Mouse (Mus musculus): ENCODE measurements around the gene 4933407L21Rik. TPM values are rescaled to one million over a fixed set of nuclear protein-coding genes. Genes with fewer than 3 reads are reported as not detected.

4933407L21Rik gene
- polyA plus RNA-seq, 1 experiment from 2014 or later = 0.46 TPM

GRCm38 (mm10) chr1:85908754-85909590, 19.3 kb upstream of the 4933407L21Rik start:
- Histone ChIP-seq H3K27ac (ENCODE audit: low read depth, low read length) (no peak overlapping the region), H3K36me3 (ENCODE audit: control insufficient read depth, insufficient read depth, low read length) (0 out of 2 replicates have a peak, but pooled peaks cover 6% of the 10 kb centered on the region), H3K9me3 (ENCODE audit: control insufficient read depth, low read length) (no peaks in the 10 kb centered on the region), H3K4me2 (replicated peaks; ENCODE audit: low read depth, low read length) (no peak overlapping the region), H3K9ac (ENCODE audit: low read depth, low read length) (no peak overlapping the region), H3K4me1 (replicated peaks; ENCODE audit: control insufficient read depth, insufficient read depth, low read length) (no peaks in the 10 kb centered on the region), H3K4me3 (ENCODE audit: low read depth, low read length) (no peak overlapping the region), H3K27me3 (ENCODE audit: control insufficient read depth, insufficient read depth, low read length) (no peaks in the 10 kb centered on the region)
- ATAC-seq (ENCODE audit: low FRiP score) (0 out of 2 replicates have a peak, but pooled peaks have one; percentile 46), DNase-seq (ENCODE audit: low spot score) (no peak)
- WGBS = 73% methylated on average over 13 of the region's 13 CpGs

DNA sequence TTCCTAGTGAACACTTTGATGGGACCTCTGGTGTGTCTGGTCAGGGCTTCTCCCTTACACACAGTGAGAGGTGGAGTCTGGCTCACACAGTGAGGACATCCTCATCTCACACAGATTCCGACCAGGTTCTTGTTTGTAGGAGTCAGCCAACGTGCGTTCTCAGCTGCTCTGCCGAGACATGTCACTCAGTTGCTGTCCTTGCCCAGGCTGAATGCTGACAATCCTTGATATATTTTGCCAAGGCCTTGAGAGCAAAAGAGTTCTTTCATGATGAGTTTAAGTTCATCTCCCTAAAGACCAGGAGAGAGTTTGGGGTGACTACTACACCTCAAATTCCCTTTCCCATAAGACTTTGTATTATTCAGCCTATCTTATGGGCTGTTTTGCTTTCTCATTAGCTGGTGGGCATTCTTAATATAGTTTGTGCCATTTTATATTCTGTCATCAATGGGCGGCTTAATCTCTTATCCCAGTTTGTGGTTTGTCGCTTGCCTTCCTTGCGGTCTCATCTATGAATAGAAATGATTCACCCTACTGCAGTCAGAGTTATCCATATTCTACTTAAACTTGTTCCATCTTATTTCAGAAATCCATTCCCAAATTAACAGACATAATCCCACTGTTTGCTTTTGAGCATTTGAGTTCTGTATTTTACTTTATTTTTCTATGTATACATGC, 15.1 kb upstream of the 4933407L21Rik start:
- no peak overlapping the region for H3K9ac ChIP-seq (ENCODE audit: low read depth, low read length)
- DNase-seq (ENCODE audit: low spot score) = no peak
- 88% methylated on average over 7 of the region's 7 CpGs for WGBS
- no peak overlapping the region for H3K4me2 ChIP-seq (replicated peaks; ENCODE audit: low read depth, low read length)
- H3K4me3 ChIP-seq (ENCODE audit: low read depth, low read length) = no peak overlapping the region
- no peaks in the 10 kb centered on the region for H3K36me3 ChIP-seq (ENCODE audit: control insufficient read depth, insufficient read depth, low read length)
- no peak overlapping the region for H3K27ac ChIP-seq (ENCODE audit: low read depth, low read length)
- no peak for ATAC-seq (ENCODE audit: low FRiP score)
- no peaks in the 10 kb centered on the region for H3K27me3 ChIP-seq (ENCODE audit: control insufficient read depth, insufficient read depth, low read length)
- H3K9me3 ChIP-seq (ENCODE audit: control insufficient read depth, low read length) = no peaks in the 10 kb centered on the region
- H3K4me1 ChIP-seq (replicated peaks; ENCODE audit: control insufficient read depth, insufficient read depth, low read length) = peaks cover 6% of the 10 kb centered on the region; the same call in 1 of the 2 replicates

DNA sequence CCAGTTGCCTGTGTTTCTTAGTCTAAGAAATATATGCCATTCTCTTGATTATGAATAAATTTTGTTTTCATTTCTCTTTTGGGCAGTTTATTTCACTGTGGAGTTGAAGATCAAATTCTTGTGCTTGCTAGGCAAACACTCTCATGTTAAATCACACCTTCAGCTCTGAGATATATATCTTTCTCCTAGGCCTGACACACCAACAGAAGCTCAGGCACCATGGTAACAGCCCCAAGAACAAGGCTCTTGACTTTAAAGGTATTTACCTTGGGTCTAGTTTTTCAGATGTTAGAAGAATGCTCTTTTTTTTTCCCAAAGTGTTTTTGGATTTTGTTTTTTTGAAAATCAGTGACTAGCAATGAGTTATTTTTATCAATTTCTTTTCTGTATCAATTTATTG, 12.4 kb upstream of the 4933407L21Rik start:
- Histone ChIP-seq H3K4me1 (replicated peaks; ENCODE audit: control insufficient read depth, insufficient read depth, low read length) (peaks cover 6% of the 10 kb centered on the region; the same call in 1 of the 2 replicates), H3K27ac (ENCODE audit: low read depth, low read length) (no peak overlapping the region)

DNA sequence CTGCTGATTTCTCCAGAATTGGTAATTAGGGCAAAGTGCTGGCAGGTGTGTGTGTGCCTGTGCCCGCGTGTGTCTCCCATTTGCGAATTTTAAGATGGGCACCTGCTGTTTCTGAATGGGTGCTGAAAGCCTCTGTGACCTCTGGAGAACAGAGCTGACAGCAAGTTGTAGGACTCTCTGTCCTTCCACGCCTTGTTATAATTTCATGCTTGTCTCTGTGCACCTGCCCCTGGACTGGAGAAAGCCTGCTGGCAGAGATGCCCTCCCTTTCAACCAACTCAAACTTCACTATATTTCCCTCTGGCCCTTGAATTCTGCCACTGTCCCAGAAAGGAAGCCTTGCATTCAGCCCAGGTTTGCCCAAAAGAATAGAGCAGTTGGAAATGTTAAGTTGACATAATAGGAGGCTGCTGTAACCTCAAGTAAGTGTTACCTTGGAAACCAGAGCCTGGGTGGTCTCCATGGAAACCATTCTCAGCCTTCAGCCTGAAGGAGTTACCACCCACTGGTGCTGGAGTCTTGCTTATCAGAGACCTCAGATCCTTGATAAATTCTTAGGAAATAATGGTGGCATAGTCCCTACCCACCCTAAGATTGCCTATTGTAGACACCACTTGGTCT, 11.3 kb upstream of the 4933407L21Rik start:
- ATAC-seq (ENCODE audit: low FRiP score) = peak; percentile 81
- Histone ChIP-seq H3K4me2 (replicated peaks; ENCODE audit: low read depth, low read length) (no peak overlapping the region), H3K4me3 (ENCODE audit: low read depth, low read length) (no peak overlapping the region), H3K9me3 (ENCODE audit: control insufficient read depth, low read length) (no peaks in the 10 kb centered on the region), H3K27ac (ENCODE audit: low read depth, low read length) (peak overlapping the region; percentile 30; the same call in 1 of the 2 replicates), H3K9ac (ENCODE audit: low read depth, low read length) (no peak overlapping the region), H3K36me3 (ENCODE audit: control insufficient read depth, insufficient read depth, low read length) (no peaks in the 10 kb centered on the region), H3K27me3 (ENCODE audit: control insufficient read depth, insufficient read depth, low read length) (no peaks in the 10 kb centered on the region), H3K4me1 (replicated peaks; ENCODE audit: control insufficient read depth, insufficient read depth, low read length) (peaks cover 6% of the 10 kb centered on the region; the same call in 1 of the 2 replicates)
- WGBS = 19% methylated on average over 4 of the region's 4 CpGs
- DNase-seq (ENCODE audit: low spot score) = peak; percentile 69

More for the DNA sequence above, 12.4 kb upstream of the 4933407L21Rik start:
- Histone ChIP-seq H3K9ac (ENCODE audit: low read depth, low read length) (no peak overlapping the region), H3K4me3 (ENCODE audit: low read depth, low read length) (no peak overlapping the region), H3K36me3 (ENCODE audit: control insufficient read depth, insufficient read depth, low read length) (no peaks in the 10 kb centered on the region), H3K27me3 (ENCODE audit: control insufficient read depth, insufficient read depth, low read length) (no peaks in the 10 kb centered on the region), H3K4me2 (replicated peaks; ENCODE audit: low read depth, low read length) (no peak overlapping the region), H3K9me3 (ENCODE audit: control insufficient read depth, low read length) (no peaks in the 10 kb centered on the region)
- ATAC-seq (ENCODE audit: low FRiP score) (no peak), DNase-seq (ENCODE audit: low spot score) (no peak)

DNA sequence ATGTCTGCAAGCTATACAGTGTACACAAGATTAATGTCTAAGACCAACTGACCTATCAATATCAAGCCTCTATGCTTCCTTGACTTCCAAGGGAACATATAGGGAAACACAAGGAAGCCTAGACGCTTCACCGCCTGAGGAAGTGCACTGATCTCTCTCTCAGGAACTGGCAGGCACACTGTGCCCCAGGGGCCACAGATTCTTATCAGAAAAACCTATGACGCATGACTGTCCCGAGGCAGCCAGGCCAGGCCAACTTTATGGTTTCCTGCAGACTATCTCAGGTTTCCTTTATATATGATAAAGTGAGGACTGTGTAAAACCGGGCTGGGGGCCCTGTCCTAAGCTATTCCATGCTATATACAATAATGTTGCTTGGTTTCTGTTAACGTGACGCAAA, 8.7 kb upstream of the 4933407L21Rik start:
- Histone ChIP-seq H3K4me2 (replicated peaks; ENCODE audit: low read depth, low read length) (no peak overlapping the region), H3K27ac (ENCODE audit: low read depth, low read length) (no peak overlapping the region), H3K9me3 (ENCODE audit: control insufficient read depth, low read length) (no peaks in the 10 kb centered on the region), H3K9ac (ENCODE audit: low read depth, low read length) (no peak overlapping the region), H3K4me1 (replicated peaks; ENCODE audit: control insufficient read depth, insufficient read depth, low read length) (peaks cover 6% of the 10 kb centered on the region; the same call in 1 of the 2 replicates), H3K4me3 (ENCODE audit: low read depth, low read length) (no peak overlapping the region), H3K27me3 (ENCODE audit: control insufficient read depth, insufficient read depth, low read length) (no peaks in the 10 kb centered on the region), H3K36me3 (ENCODE audit: control insufficient read depth, insufficient read depth, low read length) (no peaks in the 10 kb centered on the region)
- DNase-seq (ENCODE audit: low spot score) (no peak), ATAC-seq (ENCODE audit: low FRiP score) (no peak)
- WGBS = 79% methylated on average over 7 of the region's 7 CpGs

- no peak overlapping the region for H3K27ac ChIP-seq (ENCODE audit: low read depth, low read length)
- H3K4me1 ChIP-seq (replicated peaks; ENCODE audit: control insufficient read depth, insufficient read depth, low read length) = peaks cover 5% of the 10 kb centered on the region; the same call in 1 of the 2 replicates
- no peak overlapping the region for H3K4me3 ChIP-seq (ENCODE audit: low read depth, low read length)
- H3K9ac ChIP-seq (ENCODE audit: low read depth, low read length) = no peak overlapping the region
- no peak overlapping the region for H3K4me2 ChIP-seq (replicated peaks; ENCODE audit: low read depth, low read length)
- no peak for DNase-seq (ENCODE audit: low spot score)
- WGBS = 83% methylated on average over 7 of the region's 7 CpGs
- no peak for ATAC-seq (ENCODE audit: low FRiP score)
- H3K9me3 ChIP-seq (ENCODE audit: control insufficient read depth, low read length) = no peaks in the 10 kb centered on the region
- no peaks in the 10 kb centered on the region for H3K36me3 ChIP-seq (ENCODE audit: control insufficient read depth, insufficient read depth, low read length)
- no peaks in the 10 kb centered on the region for H3K27me3 ChIP-seq (ENCODE audit: control insufficient read depth, insufficient read depth, low read length)
Observed at GRCm38 (mm10) chr1:85921725-85922124, 6.6 kb upstream of the 4933407L21Rik start.

GRCm38 (mm10) chr1:85922127-85922864, 6.0 kb upstream of the 4933407L21Rik start:
- Histone ChIP-seq H3K9me3 (ENCODE audit: control insufficient read depth, low read length) (no peaks in the 10 kb centered on the region), H3K36me3 (ENCODE audit: control insufficient read depth, insufficient read depth, low read length) (no peaks in the 10 kb centered on the region), H3K9ac (ENCODE audit: low read depth, low read length) (no peak overlapping the region), H3K4me3 (ENCODE audit: low read depth, low read length) (no peak overlapping the region), H3K4me1 (replicated peaks; ENCODE audit: control insufficient read depth, insufficient read depth, low read length) (peaks cover 3% of the 10 kb centered on the region; the same call in 1 of the 2 replicates), H3K27ac (ENCODE audit: low read depth, low read length) (no peak overlapping the region), H3K27me3 (ENCODE audit: control insufficient read depth, insufficient read depth, low read length) (no peaks in the 10 kb centered on the region), H3K4me2 (replicated peaks; ENCODE audit: low read depth, low read length) (no peak overlapping the region)
- no peak for ATAC-seq (ENCODE audit: low FRiP score)
- DNase-seq (ENCODE audit: low spot score) = no peak
- 66% methylated on average over 7 of the region's 7 CpGs for WGBS

DNA sequence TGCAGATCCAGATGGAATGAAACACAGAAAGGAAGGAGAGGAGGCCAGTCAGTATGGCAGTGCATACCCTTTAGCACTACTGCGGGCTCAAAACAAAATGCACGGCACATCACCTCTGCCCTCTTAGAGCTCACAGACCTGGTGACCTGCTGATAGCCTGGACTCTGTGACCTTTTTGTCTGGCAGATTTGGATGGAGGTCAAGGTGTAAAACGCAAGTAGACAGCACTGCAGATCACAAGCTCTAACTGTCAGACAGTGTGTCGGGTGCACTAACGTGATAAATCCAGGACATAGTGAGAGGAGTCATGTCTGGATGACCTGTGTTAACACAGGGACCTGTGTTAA, 5.4 kb upstream of the 4933407L21Rik start:
- Histone ChIP-seq H3K27me3 (ENCODE audit: control insufficient read depth, insufficient read depth, low read length) (no peaks in the 10 kb centered on the region), H3K4me2 (replicated peaks; ENCODE audit: low read depth, low read length) (no peak overlapping the region), H3K27ac (ENCODE audit: low read depth, low read length) (no peak overlapping the region), H3K36me3 (ENCODE audit: control insufficient read depth, insufficient read depth, low read length) (no peaks in the 10 kb centered on the region), H3K9ac (ENCODE audit: low read depth, low read length) (no peak overlapping the region), H3K9me3 (ENCODE audit: control insufficient read depth, low read length) (no peaks in the 10 kb centered on the region), H3K4me3 (ENCODE audit: low read depth, low read length) (no peak overlapping the region), H3K4me1 (replicated peaks; ENCODE audit: control insufficient read depth, insufficient read depth, low read length) (no peaks in the 10 kb centered on the region)
- DNase-seq (ENCODE audit: low spot score) (no peak), ATAC-seq (ENCODE audit: low FRiP score) (no peak)
- WGBS = 76% methylated on average over 5 of the region's 5 CpGs
